Mouse (Mus musculus): ENCODE results near the gene Sos1. TPM values are rescaled to one million over a fixed set of nuclear protein-coding genes. Genes with fewer than 3 reads are reported as not detected.
"Not testable (repeated sequence)": the region's sequence is repeated elsewhere in the genome, so short reads cannot be mapped to it uniquely, and the experiment has no call there.

The Sos1 gene
- polyA plus RNA-seq, 1 experiment from 2014 or later = 4.9 TPM

- Histone ChIP-seq H3K9me3 (no peaks in the 10 kb centered on the region), H3K27ac (no peak overlapping the region), H3K4me1 (replicated peaks) (no peaks in the 10 kb centered on the region), H3K9ac (no peak overlapping the region), H3K4me2 (replicated peaks) (no peak overlapping the region), H3K4me3 (replicated peaks) (no peak overlapping the region), H3K27me3 (replicated peaks) (no peaks in the 10 kb centered on the region), H3K36me3 (no peaks in the 10 kb centered on the region)
- WGBS = 63% methylated on average over 3 of the region's 3 CpGs
- no peak for ATAC-seq
Observed at GRCm38 (mm10) chr17:80488918-80489317, 8.7 kb upstream of the Sos1 start.

GRCm38 (mm10) chr17:80485160-80485559, 4.9 kb upstream of the Sos1 start:
- ATAC-seq = no peak
- Histone ChIP-seq H3K4me2 (replicated peaks) (no peak overlapping the region), H3K27ac (no peak overlapping the region), H3K4me1 (replicated peaks) (0 out of 2 replicates have a peak, but pooled peaks cover 3% of the 10 kb centered on the region), H3K9me3 (no peaks in the 10 kb centered on the region), H3K27me3 (replicated peaks) (no peaks in the 10 kb centered on the region), H3K36me3 (no peaks in the 10 kb centered on the region), H3K9ac (no peak overlapping the region), H3K4me3 (replicated peaks) (no peak overlapping the region)
- 88% methylated on average over 5 of the region's 5 CpGs for WGBS

- no peak for ATAC-seq
- H3K9ac ChIP-seq = peak overlapping the region; percentile 94; the same call in 1 of the 2 replicates
- peaks cover 8% of the 10 kb centered on the region; the same call in 1 of the 2 replicates for H3K4me1 ChIP-seq (replicated peaks)
- H3K27me3 ChIP-seq (replicated peaks) = no peaks in the 10 kb centered on the region
- H3K4me3 ChIP-seq (replicated peaks) = peak overlapping the region; percentile 98
- no peaks in the 10 kb centered on the region for H3K9me3 ChIP-seq
- peak overlapping the region; percentile 75 for H3K4me2 ChIP-seq (replicated peaks)
- WGBS = 31% methylated on average over 7 of the region's 7 CpGs
- H3K36me3 ChIP-seq = no peaks in the 10 kb centered on the region
- H3K27ac ChIP-seq = peak overlapping the region; percentile 56
Observed at GRCm38 (mm10) chr17:80480855-80481224, 587 bp upstream of the Sos1 start.

- peaks cover 8% of the 10 kb centered on the region; the same call in 1 of the 2 replicates for H3K4me1 ChIP-seq (replicated peaks)
- H3K36me3 ChIP-seq = no peaks in the 10 kb centered on the region
- peak; percentile 48 for ATAC-seq
- under 1% methylated on average over 67 of the region's 71 CpGs for WGBS
- peak overlapping the region; percentile 98 for H3K27ac ChIP-seq
- no peaks in the 10 kb centered on the region for H3K27me3 ChIP-seq (replicated peaks)
- peak overlapping the region; percentile 98 for H3K4me3 ChIP-seq (replicated peaks)
- H3K4me2 ChIP-seq (replicated peaks) = peak overlapping the region; percentile 75
- no peaks in the 10 kb centered on the region for H3K9me3 ChIP-seq
- H3K9ac ChIP-seq = peak overlapping the region; percentile 94
Observed at GRCm38 (mm10) chr17:80479295-80480030, 790 bp downstream of the Sos1 start.

- Histone ChIP-seq H3K9me3 (no peaks in the 10 kb centered on the region), H3K36me3 (no peaks in the 10 kb centered on the region), H3K9ac (no peak overlapping the region), H3K27ac (no peak overlapping the region), H3K27me3 (replicated peaks) (no peaks in the 10 kb centered on the region), H3K4me1 (replicated peaks) (peaks cover 8% of the 10 kb centered on the region; the same call in 1 of the 2 replicates), H3K4me3 (replicated peaks) (no peak overlapping the region), H3K4me2 (replicated peaks) (no peak overlapping the region)
- 92% methylated on average over 2 of the region's 2 CpGs for WGBS
- ATAC-seq = no peak
Observed at GRCm38 (mm10) chr17:80477679-80478078, 2.6 kb downstream of the Sos1 start.

GRCm38 (mm10) chr17:80476496-80476895, 3.8 kb downstream of the Sos1 start:
- no peak for ATAC-seq
- Histone ChIP-seq H3K36me3 (no peaks in the 10 kb centered on the region), H3K4me2 (replicated peaks) (no peak overlapping the region), H3K9me3 (no peaks in the 10 kb centered on the region), H3K27ac (no peak overlapping the region), H3K4me1 (replicated peaks) (peaks cover 8% of the 10 kb centered on the region; the same call in 1 of the 2 replicates), H3K9ac (no peak overlapping the region), H3K27me3 (replicated peaks) (no peaks in the 10 kb centered on the region), H3K4me3 (replicated peaks) (no peak overlapping the region)
- WGBS = 85% methylated on average over 4 of the region's 4 CpGs

- peak; percentile 27; the same call in 1 of the 2 replicates for ATAC-seq
- no peak overlapping the region for H3K4me3 ChIP-seq (replicated peaks)
- no peak overlapping the region for H3K27ac ChIP-seq
- H3K36me3 ChIP-seq = no peaks in the 10 kb centered on the region
- no peak overlapping the region for H3K9ac ChIP-seq
- no peaks in the 10 kb centered on the region for H3K9me3 ChIP-seq
- H3K27me3 ChIP-seq (replicated peaks) = no peaks in the 10 kb centered on the region
- H3K4me1 ChIP-seq (replicated peaks) = peaks cover 5% of the 10 kb centered on the region; the same call in 1 of the 2 replicates
- H3K4me2 ChIP-seq (replicated peaks) = no peak overlapping the region
- 42% methylated on average over 8 of the region's 8 CpGs for WGBS
Observed at GRCm38 (mm10) chr17:80471056-80471802, 9.0 kb downstream of the Sos1 start.

GRCm38 (mm10) chr17:80468417-80468894, 11.8 kb downstream of the Sos1 start:
- not testable (repeated sequence) for H3K4me1 ChIP-seq (replicated peaks)

GRCm38 (mm10) chr17:80460258-80460657, 20.0 kb downstream of the Sos1 start:
- H3K4me3 ChIP-seq (replicated peaks) = no peak overlapping the region
- no peaks in the 10 kb centered on the region for H3K9me3 ChIP-seq
- no peak overlapping the region for H3K9ac ChIP-seq
- H3K4me2 ChIP-seq (replicated peaks) = no peak overlapping the region
- no peaks in the 10 kb centered on the region for H3K27me3 ChIP-seq (replicated peaks)
- H3K4me1 ChIP-seq (replicated peaks) = no peaks in the 10 kb centered on the region
- WGBS = 63% methylated on average over 5 of the region's 5 CpGs
- no peak for ATAC-seq
- H3K36me3 ChIP-seq = no peaks in the 10 kb centered on the region
- no peak overlapping the region for H3K27ac ChIP-seq

More at GRCm38 (mm10) chr17:80468417-80468894, 11.8 kb downstream of the Sos1 start:
- not testable (repeated sequence) for H3K27me3 ChIP-seq (replicated peaks); H3K4me2 ChIP-seq (replicated peaks); H3K27ac ChIP-seq; H3K4me3 ChIP-seq (replicated peaks); H3K36me3 ChIP-seq; H3K9ac ChIP-seq; H3K9me3 ChIP-seq
- peak; percentile 86 for ATAC-seq
- WGBS = 39% methylated on average over 3 of the region's 3 CpGs

- H3K36me3 ChIP-seq = no peaks in the 10 kb centered on the region
- no peak overlapping the region for H3K4me2 ChIP-seq (replicated peaks)
- 36% methylated on average over 2 of the region's 2 CpGs for WGBS
- H3K9me3 ChIP-seq = no peaks in the 10 kb centered on the region
- no peak overlapping the region for H3K27ac ChIP-seq
- H3K4me3 ChIP-seq (replicated peaks) = no peak overlapping the region
- H3K27me3 ChIP-seq (replicated peaks) = no peaks in the 10 kb centered on the region
- H3K4me1 ChIP-seq (replicated peaks) = no peaks in the 10 kb centered on the region
- no peak overlapping the region for H3K9ac ChIP-seq
- peak; percentile 55 for ATAC-seq
Observed at GRCm38 (mm10) chr17:80455648-80456047, 24.6 kb downstream of the Sos1 start.

- H3K27me3 ChIP-seq (replicated peaks) = no peaks in the 10 kb centered on the region
- no peak for ATAC-seq
- H3K9ac ChIP-seq = no peak overlapping the region
- H3K4me3 ChIP-seq (replicated peaks) = no peak overlapping the region
- no peaks in the 10 kb centered on the region for H3K9me3 ChIP-seq
- no peak overlapping the region for H3K4me2 ChIP-seq (replicated peaks)
- WGBS = 67% methylated on average over 3 of the region's 3 CpGs
- no peak overlapping the region for H3K27ac ChIP-seq
- no peaks in the 10 kb centered on the region for H3K4me1 ChIP-seq (replicated peaks)
- no peaks in the 10 kb centered on the region for H3K36me3 ChIP-seq
Observed at GRCm38 (mm10) chr17:80450426-80451030, 29.7 kb downstream of the Sos1 start.

GRCm38 (mm10) chr17:80446470-80446869, 33.8 kb downstream of the Sos1 start:
- WGBS = 80% methylated on average over 5 of the region's 5 CpGs

More at GRCm38 (mm10) chr17:80446470-80446869, 33.8 kb downstream of the Sos1 start:
- Histone ChIP-seq H3K4me2 (replicated peaks) (no peak overlapping the region), H3K9ac (no peak overlapping the region), H3K4me1 (replicated peaks) (no peaks in the 10 kb centered on the region), H3K27me3 (replicated peaks) (no peaks in the 10 kb centered on the region), H3K36me3 (no peaks in the 10 kb centered on the region; the same call in 1 of the 2 replicates), H3K4me3 (replicated peaks) (no peak overlapping the region), H3K9me3 (no peaks in the 10 kb centered on the region), H3K27ac (no peak overlapping the region)
- no peak for ATAC-seq
